Mouse (Mus musculus): ENCODE results near the gene Fyn. TPM values are rescaled to one million over a fixed set of nuclear protein-coding genes. Genes with fewer than 3 reads are reported as not detected.

The Fyn gene
- polyA plus RNA-seq, 1 experiment = 29.2 TPM

- DNase-seq = no peak
- no peak overlapping the region for H3K4me3 ChIP-seq (replicated peaks; ENCODE audit: extremely low read depth, low read depth, low read length)
- 58% methylated on average over 11 of the region's 11 CpGs for WGBS
- TF ChIP-seq POLR2A (IDR thresholded peaks at IDR 0.05; ENCODE audit: borderline replicate concordance, extremely low read depth, low read depth, low read length) = no peak
- no peak for TF ChIP-seq CTCF (IDR thresholded peaks at IDR 0.05; ENCODE audit: insufficient read depth, low read length)
- H3K4me1 ChIP-seq (ENCODE audit: control insufficient read depth, insufficient read depth, low read length) = peaks cover 5% of the 10 kb centered on the region; the same call in 1 of the 2 replicates
Observed at GRCm38 (mm10) chr10:39486501-39487450, 118.1 kb downstream of the Fyn start.

- 80% methylated on average over 14 of the region's 14 CpGs for WGBS
- no peak for DNase-seq
- Histone ChIP-seq H3K4me3 (replicated peaks; ENCODE audit: extremely low read depth, low read depth, low read length) (no peak overlapping the region), H3K4me1 (ENCODE audit: control insufficient read depth, insufficient read depth, low read length) (peaks cover 5% of the 10 kb centered on the region; the same call in 1 of the 2 replicates)
- TF ChIP-seq CTCF (IDR thresholded peaks at IDR 0.05; ENCODE audit: insufficient read depth, low read length) (no peak), POLR2A (IDR thresholded peaks at IDR 0.05; ENCODE audit: borderline replicate concordance, extremely low read depth, low read depth, low read length) (no peak)
Observed at GRCm38 (mm10) chr10:39487740-39488415, 119.2 kb downstream of the Fyn start.

- H3K4me3 ChIP-seq (replicated peaks; ENCODE audit: extremely low read depth, low read depth, low read length) = no peak overlapping the region
- WGBS = 79% methylated on average over 3 of the region's 3 CpGs
- TF ChIP-seq POLR2A (IDR thresholded peaks at IDR 0.05; ENCODE audit: borderline replicate concordance, extremely low read depth, low read depth, low read length) = no peak
- TF ChIP-seq CTCF (IDR thresholded peaks at IDR 0.05; ENCODE audit: insufficient read depth, low read length) = no peak
- peaks cover 5% of the 10 kb centered on the region; the same call in 1 of the 2 replicates for H3K4me1 ChIP-seq (ENCODE audit: control insufficient read depth, insufficient read depth, low read length)
- DNase-seq = no peak
Observed at GRCm38 (mm10) chr10:39488542-39488941, 119.9 kb downstream of the Fyn start.

GRCm38 (mm10) chr10:39488956-39489355, 120.3 kb downstream of the Fyn start:
- 67% methylated on average over 3 of the region's 3 CpGs for WGBS
- Histone ChIP-seq H3K4me1 (ENCODE audit: control insufficient read depth, insufficient read depth, low read length) (peaks cover 5% of the 10 kb centered on the region; the same call in 1 of the 2 replicates), H3K4me3 (replicated peaks; ENCODE audit: extremely low read depth, low read depth, low read length) (no peak overlapping the region)
- no peak for DNase-seq
- no peak for TF ChIP-seq CTCF (IDR thresholded peaks at IDR 0.05; ENCODE audit: insufficient read depth, low read length)
- TF ChIP-seq POLR2A (IDR thresholded peaks at IDR 0.05; ENCODE audit: borderline replicate concordance, extremely low read depth, low read depth, low read length) = no peak

GRCm38 (mm10) chr10:39490349-39491121, 121.9 kb downstream of the Fyn start:
- Histone ChIP-seq H3K4me1 (ENCODE audit: control insufficient read depth, insufficient read depth, low read length) (peaks cover 5% of the 10 kb centered on the region; the same call in 1 of the 2 replicates), H3K4me3 (replicated peaks; ENCODE audit: extremely low read depth, low read depth, low read length) (no peak overlapping the region)
- DNase-seq = no peak
- TF ChIP-seq CTCF (IDR thresholded peaks at IDR 0.05; ENCODE audit: insufficient read depth, low read length) (no peak), POLR2A (IDR thresholded peaks at IDR 0.05; ENCODE audit: borderline replicate concordance, extremely low read depth, low read depth, low read length) (no peak)
- 50% methylated on average over 9 of the region's 9 CpGs for WGBS

GRCm38 (mm10) chr10:39492146-39492545, 123.5 kb downstream of the Fyn start:
- TF ChIP-seq CTCF (IDR thresholded peaks at IDR 0.05; ENCODE audit: insufficient read depth, low read length) = no peak
- no peak for TF ChIP-seq POLR2A (IDR thresholded peaks at IDR 0.05; ENCODE audit: borderline replicate concordance, extremely low read depth, low read depth, low read length)
- no peak overlapping the region for H3K4me3 ChIP-seq (replicated peaks; ENCODE audit: extremely low read depth, low read depth, low read length)
- WGBS = 65% methylated on average over 6 of the region's 6 CpGs
- DNase-seq = no peak
- H3K4me1 ChIP-seq (ENCODE audit: control insufficient read depth, insufficient read depth, low read length) = peaks cover 3% of the 10 kb centered on the region; the same call in 1 of the 2 replicates

- Histone ChIP-seq H3K4me1 (ENCODE audit: control insufficient read depth, insufficient read depth, low read length) (peaks cover 3% of the 10 kb centered on the region; the same call in 1 of the 2 replicates), H3K4me3 (replicated peaks; ENCODE audit: extremely low read depth, low read depth, low read length) (no peak overlapping the region)
- no peak for DNase-seq
- TF ChIP-seq CTCF (IDR thresholded peaks at IDR 0.05; ENCODE audit: insufficient read depth, low read length) (no peak), POLR2A (IDR thresholded peaks at IDR 0.05; ENCODE audit: borderline replicate concordance, extremely low read depth, low read depth, low read length) (no peak)
- 92% methylated on average over 3 of the region's 3 CpGs for WGBS
Observed at GRCm38 (mm10) chr10:39493007-39493406, 124.4 kb downstream of the Fyn start.

GRCm38 (mm10) chr10:39498641-39499040, 130.0 kb downstream of the Fyn start:
- 43% methylated on average over 7 of the region's 7 CpGs for WGBS
- H3K4me1 ChIP-seq (ENCODE audit: control insufficient read depth, insufficient read depth, low read length) = peaks cover 5% of the 10 kb centered on the region
- DNase-seq = no peak
- TF ChIP-seq CTCF (IDR thresholded peaks at IDR 0.05; ENCODE audit: insufficient read depth, low read length) (no peak), POLR2A (IDR thresholded peaks at IDR 0.05; ENCODE audit: borderline replicate concordance, extremely low read depth, low read depth, low read length) (no peak)
- H3K4me3 ChIP-seq (replicated peaks; ENCODE audit: extremely low read depth, low read depth, low read length) = no peak overlapping the region

GRCm38 (mm10) chr10:39501571-39501970, 132.9 kb downstream of the Fyn start:
- Histone ChIP-seq H3K4me1 (ENCODE audit: control insufficient read depth, insufficient read depth, low read length) (peaks cover 5% of the 10 kb centered on the region), H3K4me3 (replicated peaks; ENCODE audit: extremely low read depth, low read depth, low read length) (no peak overlapping the region)
- no peak for DNase-seq
- WGBS = 45% methylated on average over 10 of the region's 10 CpGs
- TF ChIP-seq POLR2A (IDR thresholded peaks at IDR 0.05; ENCODE audit: borderline replicate concordance, extremely low read depth, low read depth, low read length) (no peak), CTCF (IDR thresholded peaks at IDR 0.05; ENCODE audit: insufficient read depth, low read length) (no peak)

Measured in lung, adult 2 months (tissue).